In genomic region chr6:103511290-103511971, GRCm38 (mm10) we compare ENCODE assay signal across 8 mouse cellular contexts. TPM values are rescaled to one million over a fixed set of nuclear protein-coding genes. Genes with fewer than 3 reads are reported as not detected.
DNase-seq lines count a peak whose midpoint lies in the region; ATAC-seq and TF ChIP-seq lines count a peak whose summit lies in the region.

No protein-coding gene starts in this region.

- no peak overlapping the region for H3K27ac ChIP-seq in intestine, postnatal 0 days (ENCODE audit: low read depth, low read length)
- H3K27ac ChIP-seq in neural tube, embryonic 14.5 days (ENCODE audit: low read depth, low read length): peak overlapping the region; percentile 97

- peak overlapping the region; percentile 50; the same call in 1 of the 2 replicates for H3K4me2 ChIP-seq in intestine, postnatal 0 days (replicated peaks; ENCODE audit: low read depth)
- peak overlapping the region; percentile 70 for H3K4me2 ChIP-seq in neural tube, embryonic 14.5 days (ENCODE audit: low read depth, low read length)

- DNase-seq in layer of hippocampus, adult 11-12 months (ENCODE audit: low spot score): peak; percentile 30
- DNase-seq in layer of hippocampus, adult 8-10 months (ENCODE audit: low spot score in 2 of 2): no peak
- peak; percentile 79 for DNase-seq in brain, adult 2 months (ENCODE audit: low read depth, low spot score)
- peak; percentile 31 for DNase-seq in embryo, embryonic 9.5 days (ENCODE audit: extremely low spot score)
- DNase-seq in T-cell, adult 2 months (ENCODE audit: low spot score): no peak
- no peak for DNase-seq in adrenal gland, postnatal 25 days

- peaks cover 19% of the 10 kb centered on the region for H3K27me3 ChIP-seq in intestine, postnatal 0 days (replicated peaks; ENCODE audit: control insufficient read depth, insufficient read depth, low read length)
- H3K27me3 ChIP-seq in neural tube, embryonic 14.5 days (ENCODE audit: control insufficient read depth, insufficient read depth, low read length): 0 out of 2 replicates have a peak, but pooled peaks cover 2% of the 10 kb centered on the region

- no peaks in the 10 kb centered on the region for H3K36me3 ChIP-seq in intestine, postnatal 0 days (ENCODE audit: control insufficient read depth, insufficient read depth)
- H3K36me3 ChIP-seq in neural tube, embryonic 14.5 days (ENCODE audit: control insufficient read depth, insufficient read depth, low read length): no peaks in the 10 kb centered on the region

- peak overlapping the region; percentile 16 for H3K4me3 ChIP-seq in intestine, postnatal 0 days (ENCODE audit: low read depth, low read length)
- peak overlapping the region; percentile 68 for H3K4me3 ChIP-seq in neural tube, embryonic 14.5 days (ENCODE audit: low read depth, low read length)

- WGBS in intestine, postnatal 0 days: 7% methylated on average over 18 of the region's 18 CpGs
- WGBS in neural tube, embryonic 14.5 days: 6% methylated on average over 18 of the region's 18 CpGs

- H3K9me3 ChIP-seq in intestine, postnatal 0 days (ENCODE audit: control insufficient read depth): no peaks in the 10 kb centered on the region
- no peaks in the 10 kb centered on the region for H3K9me3 ChIP-seq in neural tube, embryonic 14.5 days (ENCODE audit: control insufficient read depth, low read length)

- no peaks in the 10 kb centered on the region for H3K4me1 ChIP-seq in intestine, postnatal 0 days (replicated peaks; ENCODE audit: control insufficient read depth, insufficient read depth, low read length)
- H3K4me1 ChIP-seq in neural tube, embryonic 14.5 days (ENCODE audit: control insufficient read depth, insufficient read depth, low read length): peaks cover 13% of the 10 kb centered on the region; the same call in 1 of the 2 replicates

- ATAC-seq in intestine, postnatal 0 days: no peak
- peak; percentile 62 for ATAC-seq in neural tube, embryonic 14.5 days (ENCODE audit: low read depth)

- TF ChIP-seq CTCF in intestine, postnatal 0 days (IDR thresholded peaks at IDR 0.05; ENCODE audit: low read depth): no peak

- no peak overlapping the region for H3K9ac ChIP-seq in intestine, postnatal 0 days (ENCODE audit: low read depth, low read length)
- H3K9ac ChIP-seq in neural tube, embryonic 14.5 days (replicated peaks; ENCODE audit: low read depth, low read length): peak overlapping the region; percentile 93

RNA-seq across cellular contexts. Expression of gene Chl1, which starts 1.0 kb away (rescaled TPM):
- 100 to 1,000 TPM; 131 to 177 (median 152) TPM for total RNA-seq in layer of hippocampus, adult 8-10 months (2022)
- polyA plus RNA-seq in intestine, postnatal 0 days (2015; fragmentation: Nextera tagmentation; extraction: Ambion mirVana): 3.1 and 3.3 TPM in 2 replicates
- 93.7 and 130 TPM in 2 replicates for polyA plus RNA-seq in neural tube, embryonic 14.5 days (2014; fragmentation: Nextera tagmentation; extraction: Ambion mirVana)
- 2.3 and 3.2 TPM in 2 replicates for total RNA-seq in adrenal gland, postnatal 25 days (2021)

Comparison
In these comparisons a context has a peak if more than half of its experiments do, and no peak if none do; other contexts are left out.
1. DNase-seq: peak in layer of hippocampus, adult 11-12 months (single experiment), brain, adult 2 months (single experiment) and embryo, embryonic 9.5 days (single experiment); none in layer of hippocampus, adult 8-10 months (0 of 2), T-cell, adult 2 months (single experiment) and adrenal gland, postnatal 25 days (single experiment).
2. RNA of gene Chl1, which starts 1.0 kb away (total RNA-seq): 131 to 177 TPM in layer of hippocampus, adult 8-10 months; 2.3 to 3.2 TPM in adrenal gland, postnatal 25 days; every median in the first group is over 10 times any median in the second.